In the genomic region with DNA sequence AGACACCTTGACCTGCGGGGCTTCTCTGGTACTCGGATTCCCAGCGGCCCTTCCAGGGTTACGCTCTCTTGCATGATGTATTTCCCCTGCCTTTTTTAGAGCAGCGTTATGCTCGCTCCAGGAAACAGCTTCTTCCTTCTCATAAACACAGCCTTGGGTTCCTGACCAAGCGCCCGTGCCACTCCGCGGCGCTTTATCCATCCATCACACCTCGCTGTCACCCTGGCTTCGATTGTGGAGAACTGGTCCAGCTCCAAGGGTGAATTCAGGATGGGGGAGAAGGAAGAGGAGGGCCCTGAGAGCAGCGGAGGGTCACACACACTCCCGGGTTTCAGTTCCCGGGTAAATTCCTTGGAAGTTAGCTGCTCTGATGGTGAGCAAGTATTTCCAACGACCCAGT, we compare ENCODE assay signal across 17 mouse cellular contexts. TPM values are rescaled to one million over a fixed set of nuclear protein-coding genes. Genes with fewer than 3 reads are reported as not detected.
DNase-seq lines count a peak whose midpoint lies in the region; ATAC-seq and TF ChIP-seq lines count a peak whose summit lies in the region.
"Had no signal": no experiment of that assay in that cellular context is flagged by ENCODE, and none has a peak within 500 bp of the region (broad histone marks: within the 10 kb centered on the region; RNA-seq: fewer than 3 reads in every experiment).

No protein-coding gene starts in this region.

- peaks cover 29% of the 10 kb centered on the region for H3K27me3 ChIP-seq in intestine, embryonic 14.5 days (replicated peaks; ENCODE audit: control insufficient read depth, insufficient read depth, low read length)
- peaks cover 58% of the 10 kb centered on the region for H3K27me3 ChIP-seq in intestine, postnatal 0 days (replicated peaks; ENCODE audit: control insufficient read depth, insufficient read depth, low read length)
- H3K27me3 ChIP-seq in intestine, embryonic 15.5 days (replicated peaks), result peaks cover 20% of the 10 kb centered on the region

- TF ChIP-seq CTCF in intestine, postnatal 0 days (IDR thresholded peaks at IDR 0.05; ENCODE audit: low read depth), result no peak

- ATAC-seq in intestine, embryonic 14.5 days (replicated peaks; ENCODE audit: low FRiP score, low TSS enrichment, low read depth), result 0 out of 2 replicates have a peak, but pooled peaks have one; percentile 15
- ATAC-seq in intestine, postnatal 0 days, result no peak
- ATAC-seq in intestine, embryonic 15.5 days, result peak; percentile 47
- ATAC-seq: inflammation-experienced regulatory T-cells, adult 6 months; liver, embryonic 12.5 days had no signal

- H3K9ac ChIP-seq in intestine, embryonic 14.5 days (ENCODE audit: low read length), result no peak overlapping the region
- no peak overlapping the region for H3K9ac ChIP-seq in intestine, postnatal 0 days (ENCODE audit: low read depth, low read length)
- H3K9ac ChIP-seq in intestine, embryonic 15.5 days, result 0 out of 2 replicates have a peak overlapping the region, but pooled peaks have one; percentile 26
- H3K9ac ChIP-seq: liver, embryonic 12.5 days; stomach, embryonic 15.5 days had no signal

- H3K4me2 ChIP-seq in intestine, embryonic 14.5 days (ENCODE audit: low read length), result no peak overlapping the region
- no peak overlapping the region for H3K4me2 ChIP-seq in intestine, postnatal 0 days (replicated peaks; ENCODE audit: low read depth)
- no peak overlapping the region; the same call in 1 of the 2 replicates for H3K4me2 ChIP-seq in intestine, embryonic 15.5 days (replicated peaks)
- H3K4me2 ChIP-seq: liver, embryonic 12.5 days; stomach, embryonic 15.5 days had no signal

- peak; percentile 32 for DNase-seq in embryo, embryonic 9.5 days (ENCODE audit: extremely low spot score)
- DNase-seq in embryo, embryonic 10.5 days (ENCODE audit: low spot score), result no peak
- DNase-seq in intestine, embryonic 14.5 days (ENCODE audit: low spot score), result no peak
- DNase-seq in lung, postnatal 4 days, result peak; percentile 26 to 64
- DNase-seq in left cerebral cortex, adult 11 months (ENCODE audit: low spot score), result no peak
- DNase-seq in spleen, adult 18-20 months, result no peak
- DNase-seq: cerebellum, adult 18-20 months; gastrocnemius, postnatal 25 days; kidney, postnatal 10 days; thymus, postnatal 25 days had no signal

- 4% methylated on average over 17 of the region's 17 CpGs for WGBS in intestine, embryonic 14.5 days
- WGBS in intestine, postnatal 0 days, result 6% methylated on average over 17 of the region's 17 CpGs
- WGBS in intestine, embryonic 15.5 days, result 9% methylated on average over 17 of the region's 17 CpGs

- H3K4me1 ChIP-seq in intestine, embryonic 14.5 days (replicated peaks; ENCODE audit: control insufficient read depth, insufficient read depth, low read length), result peaks cover 20% of the 10 kb centered on the region
- H3K4me1 ChIP-seq in intestine, postnatal 0 days (replicated peaks; ENCODE audit: control insufficient read depth, insufficient read depth, low read length), result peaks cover 4% of the 10 kb centered on the region; the same call in 1 of the 2 replicates
- H3K4me1 ChIP-seq in intestine, embryonic 15.5 days (replicated peaks), result peaks cover 11% of the 10 kb centered on the region; the same call in 1 of the 2 replicates

- no peaks in the 10 kb centered on the region for H3K36me3 ChIP-seq in intestine, embryonic 14.5 days (ENCODE audit: control insufficient read depth, insufficient read depth, low read length)
- no peaks in the 10 kb centered on the region for H3K36me3 ChIP-seq in intestine, postnatal 0 days (ENCODE audit: control insufficient read depth, insufficient read depth)
- H3K36me3 ChIP-seq in intestine, embryonic 15.5 days, result no peaks in the 10 kb centered on the region
- H3K36me3 ChIP-seq: forebrain, embryonic 10.5 days; liver, embryonic 12.5 days; stomach, embryonic 15.5 days had no signal

- H3K9me3 ChIP-seq in intestine, embryonic 14.5 days (ENCODE audit: control insufficient read depth, low read length), result no peaks in the 10 kb centered on the region
- no peaks in the 10 kb centered on the region for H3K9me3 ChIP-seq in intestine, postnatal 0 days (ENCODE audit: control insufficient read depth)
- H3K9me3 ChIP-seq in intestine, embryonic 15.5 days, result no peaks in the 10 kb centered on the region
- H3K9me3 ChIP-seq: forebrain, embryonic 10.5 days; liver, embryonic 12.5 days; stomach, embryonic 15.5 days had no signal

- H3K4me3 ChIP-seq in intestine, embryonic 14.5 days (ENCODE audit: low read depth, low read length), result no peak overlapping the region
- no peak overlapping the region for H3K4me3 ChIP-seq in intestine, postnatal 0 days (ENCODE audit: low read depth, low read length)
- no peak overlapping the region for H3K4me3 ChIP-seq in intestine, embryonic 15.5 days (replicated peaks)
- H3K4me3 ChIP-seq: forebrain, embryonic 10.5 days; liver, embryonic 12.5 days; stomach, embryonic 15.5 days had no signal

- peak overlapping the region; percentile 38; the same call in 1 of the 2 replicates for H3K27ac ChIP-seq in intestine, embryonic 14.5 days (ENCODE audit: low read depth)
- no peak overlapping the region for H3K27ac ChIP-seq in intestine, postnatal 0 days (ENCODE audit: low read depth, low read length)
- 0 out of 2 replicates have a peak overlapping the region, but pooled peaks have one; percentile 13 for H3K27ac ChIP-seq in intestine, embryonic 15.5 days
- H3K27ac ChIP-seq: forebrain, embryonic 10.5 days; liver, embryonic 12.5 days had no signal

RNA-seq across cellular contexts. Expression of gene Nkx2-3, which starts 28.5 kb away (rescaled TPM):
- 82.3 and 83.9 TPM in 2 replicates for polyA plus RNA-seq in intestine, embryonic 14.5 days (2014; fragmentation: Nextera tagmentation; extraction: Ambion mirVana)
- polyA plus RNA-seq in intestine, postnatal 0 days (2015; fragmentation: Nextera tagmentation; extraction: Ambion mirVana), result 54.3 and 56.9 TPM in 2 replicates
- polyA plus RNA-seq in intestine, embryonic 15.5 days (2015; fragmentation: Nextera tagmentation; extraction: Ambion mirVana), result 80.9 and 88.1 TPM in 2 replicates
- polyA plus RNA-seq: inflammation-experienced regulatory T-cells, adult 6 months; neural tube, embryonic 14.5 days had no signal

RNA-seq across cellular contexts. Expression of gene Got1, which starts 59.2 kb away (rescaled TPM):
- 33.2 and 35.8 TPM in 2 replicates for polyA plus RNA-seq in intestine, embryonic 14.5 days (2014; fragmentation: Nextera tagmentation; extraction: Ambion mirVana)
- 82.3 and 85.0 TPM in 2 replicates for polyA plus RNA-seq in intestine, postnatal 0 days (2015; fragmentation: Nextera tagmentation; extraction: Ambion mirVana)
- polyA plus RNA-seq in intestine, embryonic 15.5 days (2015; fragmentation: Nextera tagmentation; extraction: Ambion mirVana), result 58.7 and 60.7 TPM in 2 replicates

Comparison
In these comparisons a context has a peak if more than half of its experiments do, and no peak if none do; other contexts are left out.
1. DNase-seq: peak in embryo, embryonic 9.5 days (single experiment) and lung, postnatal 4 days (2 of 2); none in embryo, embryonic 10.5 days (single experiment), intestine, embryonic 14.5 days (single experiment), left cerebral cortex, adult 11 months (single experiment) and spleen, adult 18-20 months (0 of 2).